Mouse (Mus musculus) spleen, adult 18-20 months (tissue): Measurements from ENCODE around the gene Mesp1.
A peak's percentile ranks its signal among the peaks of the same experiment; 100 is the strongest.

Experiments
- DNase-seq, 2 experiments: peaks; one replicate each; pipeline ENCODE4 v3.0.0; 2022; ENCODE audit warnings: mixed read lengths in 2 of 2

Gene Mesp1

GRCm38 (mm10) chr7:79793688-79794087 is at the start of gene Mesp1:
Gene Mesp1 (minus strand): TSS chr7:79793788.
- DNase-seq = no peak

GRCm38 (mm10) chr7:79842163-79842562 is 48.6 kb upstream of the Mesp1 start:
- no peak for DNase-seq

GRCm38 (mm10) chr7:79837247-79837646 is 43.7 kb upstream of the Mesp1 start:
- DNase-seq = no peak

GRCm38 (mm10) chr7:79835196-79835595 is 41.6 kb upstream of the Mesp1 start:
- DNase-seq = no peak

- no peak for DNase-seq
These were observed 39.4 kb upstream of the Mesp1 start for GRCm38 (mm10) chr7:79832980-79833379.

- DNase-seq = no peak
These were observed 38.0 kb upstream of the Mesp1 start for GRCm38 (mm10) chr7:79831585-79831984.

- DNase-seq = no peak
These were observed 37.6 kb upstream of the Mesp1 start for GRCm38 (mm10) chr7:79831145-79831544.

- DNase-seq = no peak
These were observed 34.8 kb upstream of the Mesp1 start for GRCm38 (mm10) chr7:79828341-79828740.

GRCm38 (mm10) chr7:79822092-79822695 is 28.6 kb upstream of the Mesp1 start:
- no peak for DNase-seq

- no peak for DNase-seq
These were observed 26.4 kb upstream of the Mesp1 start for GRCm38 (mm10) chr7:79819996-79820395.

GRCm38 (mm10) chr7:79819515-79819914 is 25.9 kb upstream of the Mesp1 start:
- DNase-seq = no peak

- DNase-seq = no peak
These were observed 24.7 kb upstream of the Mesp1 start for GRCm38 (mm10) chr7:79818321-79818720.

- DNase-seq = no peak
These were observed 19.8 kb upstream of the Mesp1 start for GRCm38 (mm10) chr7:79813409-79813808.

- peak; percentile 47 to 62 for DNase-seq
These were observed 17.3 kb upstream of the Mesp1 start, which contains the start of gene Mesp2 for GRCm38 (mm10) chr7:79810611-79811506. Gene Mesp2 (plus strand): TSS chr7:79810727.

- DNase-seq = no peak
These were observed 15.0 kb upstream of the Mesp1 start for GRCm38 (mm10) chr7:79808561-79808960.

GRCm38 (mm10) chr7:79803887-79804286 is 10.3 kb upstream of the Mesp1 start:
- no peak for DNase-seq

- no peak for DNase-seq
These were observed 8.4 kb upstream of the Mesp1 start for GRCm38 (mm10) chr7:79802037-79802436.

- no peak for DNase-seq
These were observed 7.8 kb upstream of the Mesp1 start for GRCm38 (mm10) chr7:79801391-79801790.

GRCm38 (mm10) chr7:79800336-79800735 is 6.7 kb upstream of the Mesp1 start:
- DNase-seq = no peak

- no peak for DNase-seq
These were observed 5.9 kb upstream of the Mesp1 start for GRCm38 (mm10) chr7:79799506-79799905.

- DNase-seq = peak in 1 of 2 experiments; percentile 60
These were observed 5.5 kb upstream of the Mesp1 start for GRCm38 (mm10) chr7:79799048-79799447.

GRCm38 (mm10) chr7:79798606-79799005 is 5.0 kb upstream of the Mesp1 start:
- no peak for DNase-seq

GRCm38 (mm10) chr7:79792635-79793421 is 760 bp downstream of the Mesp1 start:
- DNase-seq = no peak
